Mouse (Mus musculus) adrenal gland, adult (tissue): ENCODE results near the gene Sec22c.
A peak's percentile ranks its signal among the peaks of the same experiment; 100 is the strongest.

Experiments
- DNase-seq, 2 experiments: peaks; one replicate each; pipeline ENCODE4 v3.0.0; 2022 to 2023; ENCODE audit warnings: low spot score in 1 of 2; ENCODE audit not compliant: inconsistent age in 2 of 2

Sec22c gene

DNA sequence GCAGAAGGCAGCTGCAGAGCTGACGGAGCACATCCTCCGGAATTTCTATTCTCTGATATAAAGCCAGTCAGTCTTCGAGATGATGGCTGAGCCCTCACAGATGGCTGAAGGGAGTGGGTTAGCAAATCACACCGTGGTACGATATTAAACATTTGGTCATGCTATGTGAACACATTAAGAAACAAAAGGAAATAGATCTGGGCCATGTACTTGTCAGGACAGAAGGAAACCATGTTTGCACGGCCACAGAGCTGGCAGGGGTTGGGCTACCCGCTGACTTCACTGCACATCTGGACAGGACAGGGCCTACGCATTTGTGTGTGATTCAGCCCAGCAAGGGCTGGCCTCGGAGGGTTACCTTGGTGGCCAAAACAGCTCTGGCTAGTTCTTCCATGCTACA is 8.7 kb downstream of the Sec22c start:
- DNase-seq = no peak

DNA sequence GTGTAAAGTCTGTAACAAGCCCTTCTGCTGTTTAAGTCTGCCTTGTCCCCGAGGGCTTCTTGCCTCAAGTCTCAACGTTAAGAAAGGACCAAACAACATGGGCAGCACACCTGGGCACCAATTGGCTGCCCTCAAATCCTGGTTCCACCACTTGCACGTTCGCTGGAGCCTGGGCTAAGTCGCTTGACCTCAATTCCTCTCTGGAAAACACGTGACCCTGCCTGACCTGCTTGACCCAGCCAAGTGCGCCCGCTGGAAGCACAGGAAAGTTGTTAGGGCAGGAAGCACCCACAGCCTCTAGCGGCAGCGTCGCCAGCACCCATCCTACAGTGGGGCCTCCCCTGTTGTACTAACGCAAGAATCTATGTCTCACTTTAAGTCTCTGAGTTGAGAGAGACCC is 10.6 kb downstream of the Sec22c start:
- no peak for DNase-seq

DNA sequence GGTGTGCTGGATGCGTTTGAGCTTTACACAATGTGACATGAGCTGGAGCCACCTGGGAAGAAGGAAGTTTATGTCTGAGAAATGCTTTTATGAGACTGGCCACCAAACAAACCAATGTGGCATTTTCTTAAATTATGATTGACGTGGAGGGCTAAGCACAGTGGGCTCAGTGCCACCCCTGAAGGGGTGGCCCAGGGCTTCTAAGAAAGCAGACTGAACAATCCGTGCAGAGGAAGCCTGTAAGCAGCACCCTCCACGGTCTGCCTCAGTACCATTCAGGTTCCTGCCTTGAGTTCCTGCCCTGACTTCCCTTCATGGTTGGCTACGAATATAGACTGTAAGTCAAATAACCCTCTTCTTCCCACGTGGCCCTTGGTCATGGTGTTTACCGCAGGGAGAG is 14.6 kb downstream of the Sec22c start:
- DNase-seq = no peak

DNA sequence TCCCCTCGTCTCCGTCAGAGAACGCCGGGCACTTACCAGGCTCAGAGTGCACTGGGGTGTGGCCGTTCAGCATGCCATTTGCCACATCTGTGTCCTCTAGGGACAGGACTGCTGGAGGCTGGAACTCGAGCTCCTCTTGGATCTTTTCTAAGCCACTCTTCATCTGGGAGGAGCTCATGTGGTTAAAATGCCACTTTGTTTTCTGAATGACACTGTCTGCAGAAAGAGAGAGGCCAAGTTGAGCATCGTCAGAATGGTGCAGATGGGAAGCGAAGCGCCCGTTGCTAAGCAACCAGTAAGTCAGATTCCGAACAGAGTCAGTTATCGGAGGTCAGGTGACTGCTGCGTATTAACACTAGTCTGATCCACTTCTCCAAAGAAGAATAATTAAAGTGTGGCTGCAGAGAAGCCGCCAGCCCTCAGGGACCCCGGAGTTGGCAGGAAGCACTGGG is 15.1 kb downstream of the Sec22c start:
- DNase-seq = no peak

DNA sequence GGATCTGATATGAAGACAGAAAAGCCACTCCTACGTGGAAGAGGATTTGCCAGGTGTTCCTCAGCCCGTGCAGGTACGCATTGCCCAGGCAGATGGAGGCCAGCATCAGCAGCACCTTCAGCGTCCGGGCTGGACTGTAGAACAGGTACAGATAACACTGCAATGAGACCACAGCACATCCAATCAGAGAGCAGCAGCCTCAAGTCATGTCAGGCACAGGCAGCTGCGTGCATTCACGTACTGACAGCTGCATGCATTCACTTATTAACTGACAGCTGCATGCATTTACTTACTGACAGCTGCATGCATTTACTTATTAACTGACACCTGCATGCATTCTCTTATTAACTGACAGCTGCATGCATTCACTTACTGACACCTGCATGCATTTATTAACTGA is 20.6 kb downstream of the Sec22c start:
- DNase-seq = no peak

DNA sequence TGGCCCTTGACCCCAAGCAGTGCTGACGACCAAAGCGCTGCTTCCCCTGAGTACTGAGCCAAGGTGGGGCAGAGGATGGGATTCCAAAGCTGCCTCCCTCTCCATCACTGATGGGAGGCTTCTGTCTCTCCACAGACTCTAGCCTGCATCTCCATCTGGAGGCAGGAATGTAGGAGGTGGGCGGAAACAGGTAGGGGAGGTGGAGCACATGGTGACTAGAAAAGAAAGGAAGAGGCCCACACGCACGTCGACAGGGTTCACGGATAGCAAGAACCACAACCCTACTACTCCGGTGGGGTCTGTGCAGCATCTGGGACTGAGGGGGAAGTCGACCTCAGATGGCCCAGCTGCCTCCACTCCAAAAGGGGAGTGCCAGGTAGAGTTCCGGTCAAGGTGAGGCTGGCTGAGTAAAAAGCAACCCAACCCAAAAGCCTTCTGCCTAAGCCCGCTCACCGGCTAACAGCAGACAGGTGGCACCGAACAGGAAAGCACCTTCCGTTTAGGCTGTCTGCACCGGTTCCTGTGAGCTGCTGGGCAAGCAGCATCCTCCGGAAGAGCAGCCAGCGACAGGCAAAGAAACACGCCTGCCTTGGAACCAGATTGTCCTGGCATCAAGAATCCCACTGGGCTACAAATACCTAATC is 23.1 kb downstream of the Sec22c start:
- no peak for DNase-seq

DNA sequence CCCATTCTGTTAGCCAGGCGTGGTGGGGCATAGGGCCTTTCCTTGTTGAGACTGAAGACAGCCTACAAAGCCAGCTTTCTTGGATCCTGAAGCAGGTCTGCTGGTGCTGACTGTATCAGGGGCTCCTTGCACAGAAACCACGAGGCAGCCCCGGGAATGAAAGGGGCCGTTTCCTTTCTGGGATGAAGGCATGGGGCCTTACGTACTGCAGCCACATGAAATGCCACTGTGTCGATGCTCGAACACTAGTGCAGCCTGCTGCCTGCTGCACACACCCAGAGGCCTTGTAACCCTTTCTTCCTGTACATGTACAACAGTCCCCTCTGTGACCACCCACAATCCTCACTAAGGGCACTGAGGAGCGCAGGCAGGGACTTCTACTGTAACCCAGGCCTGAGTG is 24.1 kb downstream of the Sec22c start:
- no peak for DNase-seq

DNA sequence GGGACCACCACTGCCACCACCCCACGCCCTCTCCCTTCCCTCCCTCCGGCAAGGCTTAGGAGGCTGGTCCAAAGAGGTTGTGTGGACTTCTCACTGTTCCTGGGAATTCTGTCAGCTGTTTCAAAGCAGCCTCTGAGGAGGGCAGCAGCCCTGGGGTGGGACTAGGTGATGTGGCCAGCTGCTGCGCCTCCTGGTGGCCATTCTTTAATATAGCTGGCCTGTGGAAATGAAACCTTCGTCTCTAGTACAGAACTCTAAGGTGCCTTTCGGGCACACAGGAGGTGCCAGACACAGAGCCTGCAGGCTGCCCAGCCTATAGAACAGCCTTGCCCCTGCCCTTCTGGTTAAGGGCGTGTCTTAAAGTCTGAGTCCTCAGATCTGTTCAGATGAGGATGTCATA is 25.7 kb downstream of the Sec22c start:
- DNase-seq = peak; percentile 42 to 68

DNA sequence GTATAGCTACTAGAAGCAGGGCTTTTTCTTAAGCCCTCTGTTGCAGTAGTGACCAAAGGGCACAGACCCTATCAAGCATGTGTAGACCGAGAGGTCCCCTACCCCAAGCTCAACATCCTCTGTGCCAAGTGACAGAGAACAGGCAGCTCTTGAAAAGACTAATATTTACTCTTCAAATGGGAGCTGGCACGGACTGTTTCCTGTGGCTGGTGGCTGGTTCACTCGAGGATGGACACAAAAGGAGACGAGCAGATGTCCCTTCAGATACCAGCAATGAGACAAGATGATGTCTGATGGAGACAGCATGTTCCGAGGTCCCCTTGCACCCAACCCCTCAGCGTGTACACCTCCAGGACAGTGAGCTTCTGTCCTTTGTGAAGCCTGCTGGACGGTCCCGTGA is 27.8 kb downstream of the Sec22c start:
- DNase-seq = no peak

DNA sequence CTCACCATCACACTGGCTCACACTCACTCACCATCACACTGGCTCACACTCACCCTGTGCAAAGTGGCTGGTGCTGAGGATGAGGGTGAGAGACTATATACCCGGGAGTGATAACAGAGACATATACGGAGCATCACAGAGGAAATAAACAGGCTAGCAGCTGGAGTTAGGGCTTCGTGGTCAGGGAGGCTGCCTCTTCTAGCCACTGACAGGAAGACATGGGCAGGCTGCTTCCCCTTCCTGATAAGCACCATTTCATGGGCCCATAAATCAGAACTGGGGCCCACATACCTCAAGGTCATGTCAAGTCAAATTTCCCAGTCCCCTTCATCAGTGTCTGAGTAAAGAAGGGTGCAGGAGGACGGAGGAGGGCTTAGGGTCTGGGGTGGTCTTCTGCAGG is 28.2 kb downstream of the Sec22c start:
- no peak for DNase-seq

DNA sequence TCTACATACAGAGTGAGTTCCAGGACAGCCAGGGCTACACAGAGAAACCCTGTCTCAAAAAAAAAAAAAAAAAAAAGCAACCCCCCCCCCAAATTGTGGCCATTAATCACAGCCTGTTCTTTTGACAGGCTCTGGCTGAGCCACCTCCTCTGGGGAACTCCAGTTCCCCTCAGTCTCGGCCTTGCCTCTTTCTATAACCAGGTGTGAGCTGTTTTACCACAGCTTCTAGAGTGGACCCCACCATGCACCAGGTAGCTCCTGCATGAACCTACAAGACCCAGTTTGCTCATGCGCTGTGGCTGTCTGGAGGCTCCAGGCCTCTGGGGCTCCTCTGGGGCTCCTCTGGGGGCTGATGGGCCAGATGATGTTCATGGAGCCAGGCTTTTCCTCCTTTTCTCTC is 29.7 kb downstream of the Sec22c start:
- DNase-seq = no peak

DNA sequence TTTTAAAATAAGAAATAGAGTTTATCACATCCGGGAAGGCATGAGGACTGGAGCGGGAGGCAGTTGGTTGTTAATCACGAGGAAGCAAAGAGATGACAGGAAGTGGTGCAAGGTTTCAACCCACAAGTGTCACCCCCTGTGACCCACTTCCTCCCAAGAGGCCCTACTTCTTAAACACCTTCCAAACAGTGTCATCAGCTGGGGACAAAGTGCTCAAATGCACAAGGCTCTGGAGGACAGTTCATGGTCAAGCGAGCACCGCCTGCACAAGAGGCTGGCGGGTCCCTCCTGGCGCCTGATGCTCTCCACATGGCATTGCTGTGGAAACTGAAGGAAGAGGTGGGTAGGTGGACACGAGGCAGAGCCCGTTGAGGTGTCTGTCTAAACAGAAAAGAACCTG is 30.3 kb downstream of the Sec22c start:
- DNase-seq = peak in 1 of 2 experiments; percentile 40

DNA sequence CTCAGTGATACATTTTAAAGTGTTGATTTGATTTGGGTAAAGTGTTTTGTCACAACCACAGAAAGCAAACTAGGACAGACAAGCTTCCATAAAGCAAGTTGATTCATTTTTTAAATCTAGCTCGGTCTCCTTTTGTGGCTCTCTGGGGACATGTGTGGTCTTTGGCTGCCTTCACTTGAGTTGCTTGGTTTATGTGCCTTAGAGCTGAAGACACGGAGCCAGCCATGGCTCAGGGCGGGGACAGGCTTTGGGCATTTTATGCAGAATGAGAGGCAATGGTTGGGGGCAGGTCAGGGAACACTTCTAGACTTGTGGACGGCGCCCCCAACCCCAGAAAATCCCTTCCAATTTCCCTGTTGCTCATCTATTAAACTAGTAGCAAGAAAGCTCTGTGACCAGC is 31.6 kb downstream of the Sec22c start:
- DNase-seq = no peak

DNA sequence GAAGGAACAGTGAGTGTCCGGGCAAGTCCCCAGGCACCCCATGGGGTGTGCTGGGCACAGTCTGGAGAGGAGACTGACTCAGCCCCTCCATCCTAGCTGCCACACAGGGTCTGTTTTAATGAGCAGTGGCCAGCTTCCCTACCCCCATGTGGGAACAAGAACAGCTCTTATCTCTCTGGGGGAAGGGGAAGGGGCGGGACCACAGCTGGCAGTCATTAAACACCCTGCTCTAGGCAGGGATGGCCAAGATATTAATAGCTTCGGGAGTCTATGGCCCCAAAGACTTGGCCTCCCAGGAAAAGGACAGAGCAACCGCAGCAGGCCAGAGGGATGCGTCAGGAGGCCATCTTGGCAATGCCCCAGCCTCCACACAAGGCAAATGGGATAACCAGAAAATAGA is 33.0 kb downstream of the Sec22c start:
- no peak for DNase-seq

DNA sequence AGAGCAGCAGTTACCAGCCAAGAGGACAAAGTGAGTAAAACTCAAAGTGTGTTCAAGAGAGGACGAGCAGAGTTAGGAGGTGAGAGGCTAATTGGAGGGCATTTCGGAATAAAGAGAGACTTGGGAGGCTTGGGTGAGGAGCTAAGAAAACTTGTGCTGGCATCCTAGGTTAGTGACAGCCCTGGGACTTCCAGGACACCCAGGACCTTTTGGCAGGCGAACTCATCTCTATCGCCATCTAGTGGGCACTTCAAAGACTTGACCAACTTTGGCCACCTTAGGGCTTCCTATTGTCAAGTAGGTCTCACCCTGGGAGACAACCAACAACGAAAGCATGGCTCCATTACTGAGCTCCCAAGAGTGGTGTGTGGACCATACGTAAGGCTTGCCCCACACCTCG is 34.0 kb downstream of the Sec22c start:
- DNase-seq = peak; percentile 44 to 84

DNA sequence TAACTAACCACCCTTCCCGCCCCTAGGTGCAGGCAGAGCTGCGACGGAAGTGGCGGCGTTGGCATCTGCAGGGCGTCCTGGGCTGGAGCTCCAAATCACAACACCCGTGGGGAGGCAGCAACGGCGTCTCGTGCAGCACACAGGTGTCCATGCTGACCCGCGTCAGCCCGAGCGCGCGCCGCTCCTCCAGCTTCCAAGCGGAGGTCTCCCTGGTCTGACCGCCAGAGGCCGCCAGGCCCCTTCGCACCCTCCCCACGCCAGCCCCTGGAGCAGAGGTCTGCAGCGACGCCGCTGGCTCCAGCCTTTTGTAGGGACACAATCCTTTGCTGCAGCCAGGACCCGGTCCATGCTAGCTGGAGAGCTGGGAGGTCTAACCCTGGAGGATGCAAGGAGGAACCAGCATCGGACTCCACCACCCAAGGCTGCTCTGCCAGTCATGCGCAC is 35.9 kb downstream of the Sec22c start:
- DNase-seq = peak; percentile 42 to 72

DNA sequence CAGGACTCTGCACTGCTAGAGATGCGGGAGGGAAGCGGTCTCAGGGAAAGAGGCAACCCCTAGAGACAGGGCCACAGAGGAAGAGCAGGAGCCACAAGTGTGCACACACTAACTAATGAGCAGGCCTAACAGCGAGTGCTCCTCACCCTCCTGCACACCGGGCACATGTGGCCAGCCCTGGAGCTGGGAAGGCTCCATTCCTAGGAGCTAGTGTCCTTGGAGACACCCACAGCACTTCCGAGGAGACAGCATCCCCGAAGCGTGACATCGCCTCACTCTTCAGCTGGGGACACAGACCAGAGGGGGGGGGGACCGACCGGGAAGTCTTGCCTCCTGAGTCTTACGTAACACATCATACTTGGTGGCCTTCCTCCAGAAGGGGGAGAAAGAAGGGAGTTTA is 37.5 kb downstream of the Sec22c start:
- DNase-seq = no peak

DNA sequence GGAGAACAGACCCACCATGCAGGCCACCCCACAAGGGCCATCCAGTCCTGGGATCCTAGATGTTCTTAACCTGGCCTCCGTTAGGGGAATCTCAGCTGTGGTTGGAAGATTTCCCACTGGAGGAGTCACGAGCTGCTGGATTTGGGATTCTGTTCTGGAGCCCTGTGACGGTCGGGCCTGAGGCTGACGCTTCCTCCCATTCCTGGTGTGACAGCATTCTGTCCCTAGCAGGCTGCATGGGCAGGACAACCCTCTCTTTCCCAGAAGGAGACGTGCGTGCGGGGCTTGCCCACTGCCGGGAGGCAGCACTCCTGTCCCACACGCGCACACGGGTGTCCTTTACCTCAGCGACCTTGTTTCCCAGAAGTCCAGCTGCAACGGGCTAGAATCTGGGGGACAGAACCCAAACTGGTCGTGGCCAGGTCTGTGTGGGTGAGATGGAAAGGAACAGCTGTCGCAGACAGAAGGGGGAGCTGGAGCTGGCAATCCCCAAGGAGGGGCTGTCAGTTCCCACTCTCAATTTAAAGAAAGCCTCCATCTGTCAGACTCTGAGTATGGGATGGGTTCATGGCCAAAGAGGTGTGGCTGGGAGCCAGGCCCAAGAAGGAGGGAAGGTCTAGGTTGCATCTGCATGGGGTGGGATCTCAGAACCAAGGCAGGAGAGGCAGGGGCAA is 38.2 kb downstream of the Sec22c start:
- DNase-seq = no peak

DNA sequence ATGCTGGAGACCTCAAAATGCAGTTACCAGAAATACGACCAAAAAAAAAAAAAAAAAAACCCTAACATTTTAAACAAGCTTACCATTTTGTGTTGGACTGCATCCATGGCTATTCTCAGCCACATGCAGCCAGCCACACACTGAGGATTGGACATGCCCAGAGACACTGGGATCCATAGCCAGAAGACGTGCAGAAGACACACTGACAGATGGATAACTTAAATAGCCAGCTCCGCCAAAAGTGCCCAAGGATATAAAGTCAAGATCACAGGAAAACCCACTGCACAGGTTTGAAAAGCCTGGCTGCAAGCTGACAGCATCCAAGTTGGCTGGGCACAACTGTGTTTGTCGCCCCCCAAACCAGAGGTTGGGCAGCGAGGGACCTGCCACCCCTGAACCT is 41.2 kb downstream of the Sec22c start:
- no peak for DNase-seq

DNA sequence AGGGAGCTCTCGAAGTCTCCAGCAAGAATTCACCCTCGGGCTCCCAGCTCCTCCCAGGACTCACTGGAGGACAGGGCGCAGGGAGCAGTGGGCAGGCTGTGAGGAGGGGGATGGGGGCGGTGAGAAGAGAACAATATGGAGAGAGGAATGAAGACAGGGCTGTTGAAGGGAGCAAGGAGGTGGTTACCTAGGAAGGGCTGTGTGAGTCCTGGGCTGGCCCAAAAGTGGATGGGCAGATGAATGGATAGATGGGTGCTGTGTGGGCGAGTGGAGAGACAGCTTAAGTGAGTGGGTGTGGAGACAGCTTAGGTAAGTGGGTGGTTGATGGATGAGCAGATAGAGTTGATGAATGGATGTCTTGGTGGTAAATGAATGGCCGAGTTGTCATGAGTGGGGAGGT is 41.8 kb downstream of the Sec22c start:
- DNase-seq = no peak

DNA sequence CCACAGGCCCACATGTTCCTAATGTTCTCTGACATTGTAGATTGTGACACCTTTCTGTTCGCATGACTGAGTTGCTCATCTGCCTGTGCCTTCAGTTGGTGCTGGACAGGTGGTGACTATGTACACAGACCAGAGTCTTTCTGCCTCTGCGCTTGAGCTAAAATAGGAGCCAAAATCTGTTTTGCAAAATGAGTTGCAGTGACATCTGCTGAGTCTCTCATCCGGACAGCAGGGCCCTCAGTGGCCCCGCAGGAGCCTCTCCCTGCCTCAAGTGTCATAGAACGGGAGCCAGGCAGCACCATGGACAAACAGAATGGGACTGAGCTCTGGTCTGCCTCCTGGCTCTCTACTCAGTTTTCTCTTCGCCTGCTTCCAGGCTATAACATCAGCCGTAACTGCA is 45.5 kb downstream of the Sec22c start:
- DNase-seq = no peak

DNA sequence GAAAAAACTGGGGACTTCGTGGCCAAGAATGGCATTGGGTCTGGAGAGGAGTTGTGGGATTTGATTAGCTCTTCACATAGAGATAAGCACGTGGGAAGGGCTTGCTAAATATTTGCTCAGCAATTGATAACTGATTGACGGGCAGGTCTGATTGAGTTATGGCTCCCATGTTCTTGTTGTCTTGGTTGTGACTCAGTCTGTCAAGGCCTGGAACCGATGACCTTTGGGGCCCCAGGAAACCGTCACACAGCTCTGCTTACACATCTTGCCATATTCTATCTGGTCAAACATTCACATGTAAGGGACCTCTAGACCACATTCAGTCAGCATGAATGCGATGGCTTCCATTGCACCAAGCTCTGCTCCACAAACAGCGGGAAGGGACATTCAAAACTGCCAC is 47.0 kb downstream of the Sec22c start:
- DNase-seq = no peak

DNA sequence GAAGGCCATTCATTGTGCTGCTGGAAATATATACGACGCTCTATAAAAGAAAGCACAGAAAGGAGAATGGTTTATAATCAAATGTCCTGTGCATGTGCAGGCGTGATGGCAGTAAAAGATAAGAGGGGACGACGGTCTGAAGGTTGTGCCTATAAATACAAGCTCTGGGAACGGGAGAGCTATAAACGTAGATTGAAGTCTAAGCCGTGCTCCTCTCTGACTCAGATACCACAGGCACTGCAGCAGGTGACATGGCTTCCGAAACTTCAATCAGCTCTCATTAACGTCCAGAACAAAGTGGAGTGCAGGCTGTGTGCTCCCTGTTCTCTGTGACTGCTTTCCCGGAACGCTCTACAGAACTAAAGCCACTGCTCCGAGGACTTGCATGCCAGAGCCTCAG is 48.1 kb downstream of the Sec22c start:
- DNase-seq = no peak
